Mouse (Mus musculus): ENCODE measurements around the gene Macf1.

The Macf1 gene

GRCm38 (mm10) chr4:123407792-123408191, 276.4 kb downstream of the Macf1 start:
- DNase-seq (ENCODE audit: low spot score), result no peak

GRCm38 (mm10) chr4:123404056-123404455, 280.1 kb downstream of the Macf1 start:
- no peak for DNase-seq (ENCODE audit: low spot score)

- DNase-seq (ENCODE audit: low spot score), result no peak
Observed at GRCm38 (mm10) chr4:123402244-123402643, 281.9 kb downstream of the Macf1 start.

GRCm38 (mm10) chr4:123401265-123401664, 282.9 kb downstream of the Macf1 start:
- no peak for DNase-seq (ENCODE audit: low spot score)

- DNase-seq (ENCODE audit: low spot score), result no peak
Observed at GRCm38 (mm10) chr4:123397643-123398434, 286.3 kb downstream of the Macf1 start.

GRCm38 (mm10) chr4:123397049-123397448, 287.1 kb downstream of the Macf1 start:
- no peak for DNase-seq (ENCODE audit: low spot score)

- no peak for DNase-seq (ENCODE audit: low spot score)
Observed at GRCm38 (mm10) chr4:123395435-123396000, 288.6 kb downstream of the Macf1 start.

GRCm38 (mm10) chr4:123394878-123395277, 289.3 kb downstream of the Macf1 start:
- no peak for DNase-seq (ENCODE audit: low spot score)

- no peak for DNase-seq (ENCODE audit: low spot score)
Observed at GRCm38 (mm10) chr4:123394269-123394668, 289.9 kb downstream of the Macf1 start.

GRCm38 (mm10) chr4:123393004-123393403, 291.2 kb downstream of the Macf1 start:
- DNase-seq (ENCODE audit: low spot score), result no peak

- peak; percentile 40 for DNase-seq (ENCODE audit: low spot score)
Observed at GRCm38 (mm10) chr4:123392187-123392586, 292.0 kb downstream of the Macf1 start.

GRCm38 (mm10) chr4:123385028-123385427, 299.1 kb downstream of the Macf1 start:
- DNase-seq (ENCODE audit: low spot score), result no peak

GRCm38 (mm10) chr4:123383173-123383572, 301.0 kb downstream of the Macf1 start:
- DNase-seq (ENCODE audit: low spot score), result no peak

- no peak for DNase-seq (ENCODE audit: low spot score)
Observed at GRCm38 (mm10) chr4:123382051-123382450, 302.1 kb downstream of the Macf1 start.

- DNase-seq (ENCODE audit: low spot score), result no peak
Observed at GRCm38 (mm10) chr4:123381598-123381997, 302.6 kb downstream of the Macf1 start.

- DNase-seq (ENCODE audit: low spot score), result no peak
Observed at GRCm38 (mm10) chr4:123376031-123376430, 308.1 kb downstream of the Macf1 start.

- no peak for DNase-seq (ENCODE audit: low spot score)
Observed at GRCm38 (mm10) chr4:123374316-123375008, 309.7 kb downstream of the Macf1 start.

GRCm38 (mm10) chr4:123363555-123363954, 320.6 kb downstream of the Macf1 start:
- DNase-seq (ENCODE audit: low spot score), result no peak

GRCm38 (mm10) chr4:123360771-123361170, 323.4 kb downstream of the Macf1 start:
- no peak for DNase-seq (ENCODE audit: low spot score)

GRCm38 (mm10) chr4:123358613-123359012, 325.5 kb downstream of the Macf1 start:
- DNase-seq (ENCODE audit: low spot score), result no peak

GRCm38 (mm10) chr4:123355941-123356340, 328.2 kb downstream of the Macf1 start:
- no peak for DNase-seq (ENCODE audit: low spot score)

GRCm38 (mm10) chr4:123353271-123353877, 330.8 kb downstream of the Macf1 start:
- DNase-seq (ENCODE audit: low spot score), result no peak

- no peak for DNase-seq (ENCODE audit: low spot score)
Observed at GRCm38 (mm10) chr4:123343471-123343789, 340.7 kb downstream of the Macf1 start.
